ENCODE assay signal across 30 mouse cellular contexts in the genomic region with DNA sequence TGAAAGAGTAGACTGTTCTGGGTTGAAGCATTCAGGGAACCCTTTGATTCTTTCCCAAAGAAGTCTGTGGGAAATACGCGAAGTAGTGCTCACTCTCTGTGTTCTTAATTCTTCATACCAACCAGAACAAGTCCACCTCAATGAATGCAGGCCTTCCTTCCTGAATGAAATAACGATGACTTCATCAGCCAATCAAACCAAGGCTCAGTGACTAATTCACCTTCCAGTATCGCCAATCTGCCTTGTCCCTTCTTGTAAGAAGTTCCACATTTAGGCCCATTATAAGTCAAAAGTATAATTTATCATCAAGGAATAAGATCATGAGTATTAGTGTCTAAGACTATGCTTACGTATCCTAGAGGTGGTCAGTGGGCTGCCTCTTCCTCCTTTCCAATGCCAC. TPM values are rescaled to one million over a fixed set of nuclear protein-coding genes. Genes with fewer than 3 reads are reported as not detected.
DNase-seq lines count a peak whose midpoint lies in the region; ATAC-seq lines count a peak whose summit lies in the region.
"Had no signal": no experiment of that assay in that cellular context is flagged by ENCODE, and none has a peak within 500 bp of the region (broad histone marks: within the 10 kb centered on the region; RNA-seq: fewer than 3 reads in every experiment).

No protein-coding gene starts in this region.

- intact Hi-C loops in heart, postnatal 25 days (cut with DNase I) = no loop called here

- WGBS in forebrain, embryonic 13.5 days = 87% methylated on average over 5 of the region's 5 CpGs
- WGBS in forebrain, embryonic 11.5 days = 86% methylated on average over 5 of the region's 5 CpGs
- WGBS in heart, embryonic 11.5 days (ENCODE audit: insufficient replicate concordance) = 76% methylated on average over 5 of the region's 5 CpGs
- 78% methylated on average over 5 of the region's 5 CpGs for WGBS in heart, embryonic 16.5 days
- 79% methylated on average over 4 of the region's 5 CpGs for WGBS in macrophage (ENCODE audit: missing documents)

- no peaks in the 10 kb centered on the region for H3K9me3 ChIP-seq in forebrain, embryonic 13.5 days (replicated peaks)
- H3K9me3 ChIP-seq in forebrain, embryonic 11.5 days (ENCODE audit: control insufficient read depth, low read length) = no peaks in the 10 kb centered on the region
- no peaks in the 10 kb centered on the region for H3K9me3 ChIP-seq in heart, embryonic 11.5 days (replicated peaks; ENCODE audit: control insufficient read depth, low read length)
- H3K9me3 ChIP-seq in heart, embryonic 16.5 days (replicated peaks; ENCODE audit: control insufficient read depth, low read length) = no peaks in the 10 kb centered on the region
- H3K9me3 ChIP-seq: embryonic facial prominence, embryonic 10.5 days; embryonic facial prominence, embryonic 13.5 days had no signal

- no peak for DNase-seq in forebrain, embryonic 11.5 days (ENCODE audit: low spot score)
- DNase-seq in heart, adult 11 months = peak; percentile 22
- DNase-seq in heart, postnatal 25 days (ENCODE audit: low spot score) = no peak
- DNase-seq in thymus, postnatal 0 days (ENCODE audit: low spot score) = no peak
- DNase-seq: adrenal gland, postnatal 10 days; adrenal gland, postnatal 36 days; B cell, adult 2 months; cerebellum, adult 11-12 months; cerebellum, adult 8-10 months; cerebellum, postnatal 36 days; embryo, embryonic 11 days; gastrocnemius, postnatal 25 days; heart, adult 2 months; heart, postnatal 10 days; kidney, adult 18-20 months; kidney, adult 9 months had no signal

- H3K4me3 ChIP-seq in forebrain, embryonic 13.5 days = no peak overlapping the region
- H3K4me3 ChIP-seq in forebrain, embryonic 11.5 days (ENCODE audit: low read depth, low read length) = no peak overlapping the region
- H3K4me3 ChIP-seq in heart, embryonic 11.5 days (ENCODE audit: low read depth, low read length) = no peak overlapping the region
- no peak overlapping the region for H3K4me3 ChIP-seq in heart, embryonic 16.5 days (ENCODE audit: low read length)
- H3K4me3 ChIP-seq in macrophage (ENCODE audit: inconsistent target) = no peak overlapping the region
- H3K4me3 ChIP-seq: embryonic facial prominence, embryonic 10.5 days; embryonic facial prominence, embryonic 13.5 days; erythroblast, embryonic 14.5 days; heart, adult 2 months had no signal

- H3K79me2 ChIP-seq in macrophage (ENCODE audit: inconsistent target) = peaks cover 12% of the 10 kb centered on the region; the same call in 1 of the 2 replicates

- no peaks in the 10 kb centered on the region; the same call in 1 of the 2 replicates for H3K36me3 ChIP-seq in forebrain, embryonic 13.5 days (ENCODE audit: poor library complexity, severe bottlenecking)
- H3K36me3 ChIP-seq in forebrain, embryonic 11.5 days (ENCODE audit: control insufficient read depth, insufficient read depth, low read length) = no peaks in the 10 kb centered on the region
- H3K36me3 ChIP-seq in heart, embryonic 11.5 days (ENCODE audit: control insufficient read depth, insufficient read depth, low read length) = no peaks in the 10 kb centered on the region
- no peaks in the 10 kb centered on the region for H3K36me3 ChIP-seq in heart, embryonic 16.5 days (ENCODE audit: control insufficient read depth, insufficient read depth)
- H3K36me3 ChIP-seq in macrophage (ENCODE audit: inconsistent target) = no peaks in the 10 kb centered on the region
- H3K36me3 ChIP-seq: G1E had no signal

- H3K27ac ChIP-seq in forebrain, embryonic 13.5 days = peak overlapping the region; percentile 76
- no peak overlapping the region for H3K27ac ChIP-seq in forebrain, embryonic 11.5 days (ENCODE audit: low read depth, low read length)
- no peak overlapping the region for H3K27ac ChIP-seq in heart, embryonic 11.5 days (ENCODE audit: low read depth, low read length)
- H3K27ac ChIP-seq in heart, embryonic 16.5 days (ENCODE audit: low read length) = 0 out of 2 replicates have a peak overlapping the region, but pooled peaks have one; percentile 16
- H3K27ac ChIP-seq in macrophage = peak overlapping the region; percentile 29; the same call in 1 of the 2 replicates
- H3K27ac ChIP-seq: embryonic facial prominence, embryonic 10.5 days; embryonic facial prominence, embryonic 13.5 days; heart, adult 2 months; hindbrain, embryonic 14.5 days; hindbrain, postnatal 0 days had no signal

- peaks cover 29% of the 10 kb centered on the region for H3K4me1 ChIP-seq in forebrain, embryonic 13.5 days
- no peaks in the 10 kb centered on the region for H3K4me1 ChIP-seq in forebrain, embryonic 11.5 days (replicated peaks; ENCODE audit: control insufficient read depth, insufficient read depth, low read length)
- H3K4me1 ChIP-seq in heart, embryonic 11.5 days (ENCODE audit: control insufficient read depth, insufficient read depth, low read length) = peaks cover 12% of the 10 kb centered on the region
- H3K4me1 ChIP-seq in heart, embryonic 16.5 days (ENCODE audit: control insufficient read depth, insufficient read depth, low read length) = peaks cover 19% of the 10 kb centered on the region

- no peaks in the 10 kb centered on the region for H3K27me3 ChIP-seq in forebrain, embryonic 13.5 days
- H3K27me3 ChIP-seq in forebrain, embryonic 11.5 days (ENCODE audit: control insufficient read depth, insufficient read depth, low read length) = no peaks in the 10 kb centered on the region
- no peaks in the 10 kb centered on the region for H3K27me3 ChIP-seq in heart, embryonic 11.5 days (ENCODE audit: control insufficient read depth, insufficient read depth, low read length)
- no peaks in the 10 kb centered on the region for H3K27me3 ChIP-seq in heart, embryonic 16.5 days (ENCODE audit: control insufficient read depth, insufficient read depth, low read length)
- H3K27me3 ChIP-seq: CH12.LX; embryonic facial prominence, embryonic 13.5 days; Patski had no signal

- H3K4me2 ChIP-seq in forebrain, embryonic 13.5 days = no peak overlapping the region
- H3K4me2 ChIP-seq in forebrain, embryonic 11.5 days (ENCODE audit: low read depth, low read length, severe bottlenecking) = no peak overlapping the region
- no peak overlapping the region for H3K4me2 ChIP-seq in heart, embryonic 11.5 days
- H3K4me2 ChIP-seq in heart, embryonic 16.5 days (ENCODE audit: low read depth, low read length) = no peak overlapping the region
- H3K4me2 ChIP-seq: embryonic facial prominence, embryonic 13.5 days; hindbrain, embryonic 14.5 days had no signal

- H3K9ac ChIP-seq in forebrain, embryonic 13.5 days = no peak overlapping the region
- no peak overlapping the region for H3K9ac ChIP-seq in forebrain, embryonic 11.5 days (ENCODE audit: low read length)
- no peak overlapping the region for H3K9ac ChIP-seq in heart, embryonic 11.5 days (ENCODE audit: low read depth, low read length)
- H3K9ac ChIP-seq in heart, embryonic 16.5 days (ENCODE audit: low read length) = no peak overlapping the region
- H3K9ac ChIP-seq: embryonic facial prominence, embryonic 13.5 days; hindbrain, embryonic 14.5 days had no signal

- no peak for ATAC-seq in forebrain, embryonic 13.5 days
- ATAC-seq in forebrain, embryonic 11.5 days (replicated peaks; ENCODE audit: low FRiP score) = no peak
- ATAC-seq in heart, embryonic 11.5 days (replicated peaks; ENCODE audit: insufficient number of reproducible peaks, low FRiP score, low TSS enrichment) = no peak
- ATAC-seq in heart, embryonic 16.5 days (replicated peaks; ENCODE audit: extremely low read depth, insufficient read depth, low FRiP score) = no peak
- ATAC-seq: inflammation-experienced regulatory T-cells, adult 6 months; intestine, embryonic 16.5 days; Patski had no signal

RNA-seq across cellular contexts. Expression of a gene that starts 56.1 kb away (rescaled TPM):
- polyA plus RNA-seq in forebrain, embryonic 13.5 days (2015; fragmentation: Nextera tagmentation; extraction: Ambion mirVana) = 70.1 and 76.1 TPM in 2 replicates
- 112 and 116 TPM in 2 replicates for polyA plus RNA-seq in forebrain, embryonic 11.5 days (2014; fragmentation: Nextera tagmentation; extraction: Ambion mirVana)
- polyA plus RNA-seq in heart, embryonic 11.5 days (2014; fragmentation: Nextera tagmentation; extraction: Ambion mirVana) = 37.3 and 38.7 TPM in 2 replicates
- 32.7 and 34.6 TPM in 2 replicates for polyA plus RNA-seq in heart, embryonic 16.5 days (2015; fragmentation: Nextera tagmentation; extraction: Ambion mirVana)
- total RNA-seq in heart, postnatal 25 days (2021) = 10 to 100 TPM; 57.2 to 57.6 TPM
- total RNA-seq in macrophage (2018; cell fraction: chromatin; rRNA removed) = 100 to 1,000 TPM in 5 of 26 experiments, 10 to 100 TPM in 21; 13.5 to 457 (median 52.4) TPM
- total RNA-seq in macrophage (2018; cell fraction: cytosol; rRNA removed) = 100 to 1,000 TPM in 1 of 26 experiments, 10 to 100 TPM in 21, 1 to 10 TPM in 4; 6.8 to 101 (median 24.7) TPM
- 100 to 1,000 TPM in 5 of 26 experiments, 10 to 100 TPM in 21; 14.4 to 325 (median 52.5) TPM for total RNA-seq in macrophage (2018; cell fraction: nucleus; rRNA removed)
- 16.8 to 28.0 TPM (median 26.0 TPM) in 3 replicates for polyA plus RNA-seq in macrophage (2018)
- polyA plus RNA-seq in thymus, postnatal 0 days (2015; fragmentation: Nextera tagmentation; extraction: Ambion mirVana) = 8.3 and 8.6 TPM in 2 replicates
- polyA plus RNA-seq: G1E had no signal

Comparison
In these comparisons a context has a peak if more than half of its experiments do, and no peak if none do; other contexts are left out.
1. H3K27ac ChIP-seq: peak in forebrain, embryonic 13.5 days (single experiment), heart, embryonic 16.5 days (single experiment) and macrophage (single experiment); none in forebrain, embryonic 11.5 days (single experiment) and heart, embryonic 11.5 days (single experiment).